Mouse (Mus musculus) ES-E14 (cell line): ENCODE results near the gene Hrh2.

Experiments
- CHD2 ChIP-seq: IDR thresholded peaks from 2 replicates; pipeline ENCODE4 v1.6.1; 2014; ENCODE audit warnings: mild to moderate bottlenecking, low read depth, low read length, inconsistent platforms
- MAFK ChIP-seq: IDR thresholded peaks from 2 replicates; pipeline ENCODE4 v1.6.1; 2014; ENCODE audit warnings: mild to moderate bottlenecking, low read depth, low read length, inconsistent platforms; ENCODE audit not compliant: insufficient read depth

- TF ChIP-seq CHD2 (no peak), MAFK (no peak)
Observed at GRCm38 (mm10) chr13:54165765-54166164, 26.2 kb upstream of the Hrh2 start.
